Mouse (Mus musculus) liver, embryonic 14.5 days (tissue): ENCODE measurements around the gene Glrx5.

Experiments
- CTCF ChIP-seq: IDR thresholded peaks from 2 replicates; pipeline ENCODE4 v1.5.1; 2016; ENCODE audit warnings: antibody characterized with exemption, low read depth, control low read depth
- EP300 ChIP-seq: IDR thresholded peaks from 2 replicates; pipeline ENCODE4 v1.6.1; 2016; ENCODE audit warnings: antibody characterized with exemption, low read depth

- TF ChIP-seq CTCF (no peak), EP300 (no peak)
These were observed 44.0 kb downstream of the Glrx5 start for GRCm38 (mm10) chr12:105076511-105076910.
